Mouse (Mus musculus) spleen, adult 10 weeks (tissue): Measurements from ENCODE around the gene Gins1. TPM values are rescaled to one million over a fixed set of nuclear protein-coding genes. Genes with fewer than 3 reads are reported as not detected.

ENCODE experiments used
- polyA plus RNA-seq: library from polyadenylated mRNA; stranded (reverse); fragments of 350-450 nt; fragmentation: Illumina TruSeq; extraction: RNeasy Lipid Tissue Mini Kit (QIAGEN cat#74804); gene quantifications from one replicate; pipeline ENCODE4 v1.2.3, GENCODE M21; 2015; ENCODE audit warnings: low replicate concordance; ENCODE audit not compliant: insufficient read depth

Gene Gins1
- polyA plus RNA-seq, result 11.7 TPM

GRCm38 (mm10) chr2:150904936-150905450 is at the start of gene Gins1:
Gins1 (plus strand) TSS chr2:150905400.

GRCm38 (mm10) chr2:150904272-150904935 is 796 bp upstream of the Gins1 start, which contains the start of gene Abhd12:
Abhd12 (minus strand) TSS chr2:150904741.

Other genes with a start within 250 kb of the Gins1 start
- 32.1 TPM for gene Acss1, start 236.9 kb upstream of the Gins1 start, polyA plus RNA-seq
- gene Vsx1, start 216.0 kb upstream of the Gins1 start, polyA plus RNA-seq, result not detected
- gene Entpd6, start 156.4 kb upstream of the Gins1 start, polyA plus RNA-seq, result 17.7 TPM
- 43.9 TPM for gene Pygb, start 118.7 kb upstream of the Gins1 start, polyA plus RNA-seq
- gene Abhd12, start 659 bp upstream of the Gins1 start, polyA plus RNA-seq, result 76.1 TPM
- 1.9 TPM for gene Ninl, start 134.0 kb downstream of the Gins1 start, polyA plus RNA-seq
- gene Nanp, start 134.0 kb downstream of the Gins1 start, polyA plus RNA-seq, result 21.0 TPM
- gene Gm14151, start 186.9 kb downstream of the Gins1 start, polyA plus RNA-seq, result not detected
- not detected for gene Gm14147, start 192.8 kb downstream of the Gins1 start, polyA plus RNA-seq